Mouse (Mus musculus) limb, embryonic 12.5 days (tissue): Measurements from ENCODE around the gene Yy1. TPM values are rescaled to one million over a fixed set of nuclear protein-coding genes. Genes with fewer than 3 reads are reported as not detected.

ENCODE experiments used
- ATAC-seq: fragments of 200-750 bp; cut with Nextera tagmentation; 2 replicates; pipeline ENCODE4 v1.8.0; 2017; ENCODE audit warnings: low read depth, moderate TSS enrichment; ENCODE audit not compliant: insufficient number of reproducible peaks, insufficient read depth, low FRiP score, low TSS enrichment
- H3K27ac ChIP-seq: fragments of 300-500 bp; sonication (generic); 2 replicates; pipeline ENCODE4 v1.5.1; 2016; ENCODE audit warnings: mild to moderate bottlenecking, moderate library complexity
- H3K27me3 ChIP-seq: fragments of 300-500 bp; sonication (generic); 2 replicates; pipeline ENCODE4 v1.6.1; 2016; ENCODE audit warnings: mild to moderate bottlenecking, moderate library complexity
- H3K36me3 ChIP-seq: fragments of 300-500 bp; sonication (generic); 2 replicates; pipeline ENCODE4 v1.6.1; 2016; ENCODE audit warnings: mild to moderate bottlenecking, moderate library complexity
- H3K4me1 ChIP-seq: fragments of 300-500 bp; sonication (generic); replicated peaks from 2 replicates; pipeline ENCODE4 v1.6.1; 2016
- H3K4me2 ChIP-seq: fragments of 300-500 bp; sonication (generic); 2 replicates; pipeline ENCODE4 v1.6.1; 2016; ENCODE audit warnings: mild to moderate bottlenecking, moderate library complexity
- H3K4me3 ChIP-seq: fragments of 300-500 bp; sonication (generic); replicated peaks from 2 replicates; pipeline ENCODE4 v1.5.1; 2016; ENCODE audit warnings: mild to moderate bottlenecking
- H3K9ac ChIP-seq: fragments of 300-500 bp; sonication (generic); replicated peaks from 2 replicates; pipeline ENCODE4 v1.6.1; 2016; ENCODE audit warnings: mild to moderate bottlenecking, moderate library complexity
- H3K9me3 ChIP-seq: fragments of 300-500 bp; sonication (generic); 2 replicates; pipeline ENCODE4 v1.6.1; 2016; ENCODE audit warnings: mild to moderate bottlenecking, moderate library complexity
- WGBS: fragments of 180-500 bp; shearing (Covaris S2); methylation state at CpG from one replicate; pipeline ENCODE4 v1.1.7; 2016; 5-methylcytosine and 5-hydroxymethylcytosine counted together
- polyA plus RNA-seq: library from polyadenylated mRNA; unstranded; fragments of >200 nt; fragmentation: Nextera tagmentation; extraction: Ambion mirVana; gene quantifications from 2 replicates; pipeline ENCODE4 v1.2.1, GENCODE M21; 2016

Gene Yy1
- 23.8 and 24.0 TPM in 2 replicates for polyA plus RNA-seq

DNA sequence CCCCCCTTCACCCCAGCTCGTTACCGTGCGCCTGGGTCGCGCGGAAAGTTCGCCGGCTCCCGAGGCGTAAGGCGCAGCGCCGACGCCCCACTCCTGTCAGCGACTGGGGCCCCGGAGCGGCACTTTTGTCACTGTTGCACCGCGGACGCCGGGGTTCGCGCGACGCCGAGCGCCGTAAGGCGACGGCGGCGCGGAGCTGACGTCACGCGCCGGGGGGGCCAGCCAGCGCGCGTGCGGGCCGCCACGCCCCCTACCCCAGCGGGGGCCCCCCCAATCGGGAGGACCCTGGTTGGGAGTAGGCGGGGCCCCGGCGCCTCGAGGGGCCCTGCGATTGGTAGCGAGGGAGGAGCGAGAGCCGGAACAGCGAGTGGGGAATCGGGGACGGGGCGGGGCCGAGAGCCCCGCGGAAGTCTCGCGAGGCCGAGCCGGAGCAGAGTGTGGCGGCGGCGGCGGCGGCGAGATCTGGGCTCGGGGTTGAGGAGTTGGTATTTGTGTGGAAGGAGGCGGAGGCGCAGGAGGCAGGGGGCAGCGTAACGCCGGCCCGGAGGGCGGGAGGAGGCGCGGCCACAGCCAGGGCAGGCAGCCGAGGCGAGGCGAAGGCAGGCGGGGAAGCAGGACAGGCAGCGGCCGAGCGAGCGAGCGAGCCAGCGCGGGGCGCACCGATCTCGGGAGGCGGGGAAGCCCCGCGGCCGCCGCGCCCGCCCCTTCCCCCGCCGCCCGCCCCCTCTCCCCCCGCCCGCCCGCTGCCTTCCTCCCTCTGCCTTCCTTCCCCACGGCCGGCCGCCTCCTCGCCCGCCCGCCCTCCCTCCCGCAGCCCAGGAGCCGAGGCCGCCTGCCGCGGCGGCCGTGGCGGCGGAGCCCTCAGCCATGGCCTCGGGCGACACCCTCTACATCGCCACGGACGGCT is at the start of gene Yy1:
Gene Yy1 (plus strand): TSS at position 428 of the 907 bp plus-strand sequence.
- Histone ChIP-seq H3K9ac (peak within 1 kb of the TSS; percentile 94), H3K27me3 (no peaks in the 10 kb centered on the region), H3K36me3 (no peaks in the 10 kb centered on the region), H3K4me1 (peaks cover 27% of the 10 kb centered on the region), H3K4me2 (peak within 1 kb of the TSS; percentile 80), H3K4me3 (peak within 1 kb of the TSS; percentile 99), H3K27ac (peak within 1 kb of the TSS; percentile 99), H3K9me3 (no peaks in the 10 kb centered on the region)
- WGBS: under 1% methylated on average over 98 of the region's 127 CpGs
- ATAC-seq: peak; percentile 93

DNA sequence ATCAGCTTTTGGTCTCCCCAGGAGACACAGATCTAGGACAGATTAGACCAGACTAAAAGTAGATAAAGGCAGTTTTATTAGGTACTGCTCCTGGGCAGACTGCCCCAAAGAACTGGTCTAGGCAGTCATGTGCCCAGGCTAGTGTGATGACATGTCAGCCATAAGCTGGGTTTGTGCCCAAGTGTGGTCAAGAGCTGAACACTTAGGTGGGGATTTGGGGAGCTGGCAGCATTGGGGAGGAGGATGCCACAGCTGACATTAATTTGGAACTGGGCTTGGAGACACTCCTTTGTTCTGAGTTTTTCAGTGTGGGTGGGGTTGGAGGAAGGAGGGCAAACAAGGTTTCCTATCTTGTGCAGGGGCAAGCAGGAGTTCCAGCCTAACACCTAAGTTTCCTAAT is 46.8 kb upstream of the Yy1 start:
- H3K36me3 ChIP-seq: no peaks in the 10 kb centered on the region
- no peak overlapping the region for H3K27ac ChIP-seq
- no peak for ATAC-seq
- H3K9me3 ChIP-seq: no peaks in the 10 kb centered on the region
- H3K9ac ChIP-seq: no peak overlapping the region
- H3K27me3 ChIP-seq: no peaks in the 10 kb centered on the region
- H3K4me2 ChIP-seq: no peak overlapping the region
- no peak overlapping the region for H3K4me3 ChIP-seq
- no peaks in the 10 kb centered on the region for H3K4me1 ChIP-seq

DNA sequence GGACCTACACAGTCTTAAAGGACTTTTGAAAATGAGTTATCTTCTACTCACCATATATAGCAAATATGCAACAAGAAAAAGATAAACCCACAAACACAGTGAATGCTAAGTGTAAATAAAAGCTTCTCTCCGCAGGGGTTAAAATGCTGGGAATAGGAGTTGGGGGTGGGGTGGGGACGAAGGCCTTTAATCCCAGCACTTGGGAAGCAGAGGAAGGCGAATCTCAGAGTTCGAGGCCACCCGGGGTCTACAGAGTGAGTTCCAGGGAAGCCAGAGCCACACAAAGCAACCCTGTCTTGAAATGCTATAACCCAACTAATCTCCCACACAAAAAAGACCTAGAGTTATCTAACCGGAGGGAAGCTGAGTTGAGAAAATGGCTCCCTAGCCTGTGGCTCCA is 43.8 kb upstream of the Yy1 start:
- 69% methylated on average over 6 of the region's 6 CpGs for WGBS
- Histone ChIP-seq H3K27me3 (no peaks in the 10 kb centered on the region), H3K4me3 (no peak overlapping the region), H3K9me3 (no peaks in the 10 kb centered on the region), H3K4me2 (no peak overlapping the region), H3K9ac (no peak overlapping the region), H3K27ac (no peak overlapping the region), H3K4me1 (no peaks in the 10 kb centered on the region), H3K36me3 (no peaks in the 10 kb centered on the region)
- no peak for ATAC-seq

DNA sequence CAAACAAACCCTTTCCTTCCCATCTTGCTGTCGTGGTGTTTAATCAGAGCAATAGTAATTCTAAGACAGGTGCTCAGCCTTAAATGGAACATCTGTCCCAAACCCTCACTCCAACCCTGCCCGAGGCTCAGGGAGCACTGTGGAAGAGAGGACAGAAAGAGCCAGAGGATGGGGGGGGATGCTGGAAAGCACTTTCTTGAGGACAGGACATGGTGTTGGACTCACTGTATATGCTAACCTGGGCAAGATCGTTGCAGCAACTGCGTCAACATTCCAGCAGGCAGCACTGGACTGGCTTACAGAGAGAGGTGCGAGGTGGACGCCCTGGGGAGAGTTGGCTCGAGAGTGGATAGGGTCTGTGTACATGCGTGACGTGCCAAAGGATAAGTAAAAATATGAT is 43.3 kb upstream of the Yy1 start:
- Histone ChIP-seq H3K4me3 (no peak overlapping the region), H3K27ac (no peak overlapping the region), H3K4me2 (no peak overlapping the region), H3K27me3 (no peaks in the 10 kb centered on the region), H3K9ac (no peak overlapping the region), H3K9me3 (no peaks in the 10 kb centered on the region), H3K4me1 (no peaks in the 10 kb centered on the region), H3K36me3 (no peaks in the 10 kb centered on the region)
- WGBS: 81% methylated on average over 9 of the region's 9 CpGs
- no peak for ATAC-seq

DNA sequence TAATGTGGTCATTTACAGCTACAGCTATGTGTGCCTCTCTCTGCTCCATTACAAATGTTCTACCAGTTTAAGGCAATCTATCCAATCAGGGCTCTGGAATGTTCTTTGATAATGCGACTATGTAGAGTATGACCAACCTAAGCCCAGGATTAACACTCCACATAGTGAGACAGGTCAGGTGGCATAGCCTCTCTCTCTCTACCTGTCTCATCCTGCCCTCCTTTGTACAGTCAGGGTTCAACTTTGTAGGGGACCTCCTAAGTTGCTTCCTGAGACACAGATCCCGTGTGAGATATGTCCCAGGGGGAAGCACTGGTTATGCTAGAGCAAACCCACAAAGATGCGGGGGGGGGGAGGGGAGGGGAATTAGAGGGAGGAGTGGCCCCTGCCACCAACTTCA is 42.5 kb upstream of the Yy1 start:
- H3K27me3 ChIP-seq: no peaks in the 10 kb centered on the region
- no peak overlapping the region for H3K4me2 ChIP-seq
- no peak overlapping the region for H3K27ac ChIP-seq
- no peaks in the 10 kb centered on the region for H3K36me3 ChIP-seq
- H3K4me1 ChIP-seq: no peaks in the 10 kb centered on the region
- H3K9ac ChIP-seq: no peak overlapping the region
- no peak for ATAC-seq
- no peak overlapping the region for H3K4me3 ChIP-seq
- WGBS: 79% methylated on average over 3 of the region's 3 CpGs
- no peaks in the 10 kb centered on the region for H3K9me3 ChIP-seq

DNA sequence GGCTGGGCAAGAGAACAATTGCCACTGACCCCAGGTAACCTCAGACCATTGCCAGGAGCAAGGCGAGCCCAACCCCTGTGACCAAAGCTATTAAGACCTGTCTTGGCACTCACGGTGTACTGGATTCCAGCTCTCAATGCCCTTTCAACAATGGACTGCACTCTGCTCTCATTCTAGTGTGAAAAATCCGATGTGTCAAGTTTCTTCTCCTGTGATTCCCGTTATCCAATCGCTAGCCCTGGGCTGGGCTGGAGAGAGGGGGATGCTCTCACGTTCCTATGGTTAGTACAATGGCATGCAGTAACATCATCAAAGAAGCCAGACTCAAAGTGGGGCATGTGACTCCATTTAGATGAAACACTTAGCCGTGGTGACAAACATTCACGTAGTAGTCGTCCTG is 41.0 kb upstream of the Yy1 start:
- Histone ChIP-seq H3K27ac (no peak overlapping the region), H3K9ac (no peak overlapping the region), H3K9me3 (no peaks in the 10 kb centered on the region), H3K4me2 (no peak overlapping the region), H3K4me1 (no peaks in the 10 kb centered on the region), H3K36me3 (no peaks in the 10 kb centered on the region), H3K27me3 (no peaks in the 10 kb centered on the region), H3K4me3 (no peak overlapping the region)
- no peak for ATAC-seq
- 63% methylated on average over 9 of the region's 9 CpGs for WGBS

DNA sequence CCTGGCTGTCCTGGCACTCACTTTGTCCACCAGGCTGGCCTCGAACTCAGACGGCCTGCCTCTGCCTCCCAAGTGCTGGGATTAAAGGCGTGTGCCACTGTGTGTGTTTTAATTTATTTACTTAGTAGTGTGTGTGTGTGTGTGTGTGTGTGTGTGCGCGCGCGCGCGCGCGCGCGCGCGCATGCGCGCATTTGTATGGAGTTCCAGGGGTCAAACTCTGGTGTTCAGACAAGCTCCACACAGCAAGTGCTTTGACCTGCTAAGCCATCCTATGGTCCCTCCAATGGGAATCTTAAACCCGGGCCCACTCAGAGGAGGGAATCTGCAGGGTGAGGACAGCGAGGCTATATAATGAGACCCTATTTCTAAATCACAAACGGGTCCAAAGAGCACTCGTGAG is 37.6 kb upstream of the Yy1 start:
- WGBS: 88% methylated on average over 21 of the region's 21 CpGs

DNA sequence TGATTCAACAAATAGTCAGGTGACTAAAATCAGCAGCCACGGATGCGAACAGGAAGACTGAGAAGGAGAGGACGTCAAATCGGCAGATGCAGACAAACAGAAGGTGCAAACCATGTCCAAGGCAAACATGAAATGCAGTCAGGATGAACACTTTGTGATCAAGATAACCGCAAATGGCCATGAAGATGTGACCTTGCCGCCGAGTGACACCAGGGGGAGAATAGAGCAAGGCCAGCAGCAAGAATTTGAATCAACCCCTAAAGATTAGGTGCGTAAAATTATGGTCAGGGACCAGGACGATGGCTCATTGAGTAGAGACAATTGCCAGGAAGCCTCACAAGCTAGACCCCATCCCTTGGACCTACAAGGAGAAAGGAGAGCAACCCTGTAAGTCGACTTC is 36.2 kb upstream of the Yy1 start:
- Histone ChIP-seq H3K4me2 (no peak overlapping the region), H3K9me3 (no peaks in the 10 kb centered on the region), H3K36me3 (no peaks in the 10 kb centered on the region), H3K4me1 (no peaks in the 10 kb centered on the region), H3K9ac (no peak overlapping the region), H3K27me3 (no peaks in the 10 kb centered on the region), H3K4me3 (no peak overlapping the region), H3K27ac (no peak overlapping the region)
- ATAC-seq: no peak
- WGBS: 92% methylated on average over 10 of the region's 10 CpGs

More for the DNA sequence above, 37.6 kb upstream of the Yy1 start:
- ATAC-seq: no peak
- Histone ChIP-seq H3K4me3 (no peak overlapping the region), H3K4me1 (no peaks in the 10 kb centered on the region), H3K36me3 (no peaks in the 10 kb centered on the region), H3K9me3 (no peaks in the 10 kb centered on the region), H3K27ac (no peak overlapping the region), H3K4me2 (no peak overlapping the region), H3K27me3 (no peaks in the 10 kb centered on the region), H3K9ac (no peak overlapping the region)

DNA sequence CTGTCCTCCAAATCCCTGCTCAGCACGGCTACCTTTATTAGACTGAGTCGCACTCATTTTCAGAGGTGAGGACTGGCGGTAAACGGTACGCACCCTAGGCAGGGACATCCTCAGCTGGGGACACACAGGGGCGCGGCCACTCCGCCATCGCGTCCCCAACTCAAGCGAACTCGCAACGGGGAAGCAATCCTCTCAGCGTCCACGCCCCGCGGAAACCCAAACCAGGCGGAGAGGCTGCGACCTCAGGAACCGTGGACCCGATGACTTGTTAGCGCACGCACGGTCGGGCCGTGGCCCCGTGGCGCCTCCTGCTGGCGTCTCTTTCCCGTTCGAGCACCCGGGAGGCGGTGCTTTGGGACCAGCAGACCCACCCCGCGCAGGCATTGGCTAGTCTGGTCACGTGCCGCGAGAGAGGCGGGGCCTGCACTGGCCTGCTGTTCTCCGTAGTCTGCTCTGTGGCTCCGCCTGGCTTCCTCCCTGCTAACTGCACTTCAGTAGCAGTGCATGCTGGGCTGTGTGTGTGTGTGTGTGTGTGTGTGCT is 35.0 kb upstream of the Yy1 start:
- peak; percentile 97 for ATAC-seq
- H3K4me2 ChIP-seq: peak overlapping the region; percentile 77
- no peaks in the 10 kb centered on the region for H3K36me3 ChIP-seq
- H3K4me1 ChIP-seq: no peaks in the 10 kb centered on the region
- under 1% methylated on average over 41 of the region's 41 CpGs for WGBS
- peak overlapping the region; percentile 69 for H3K9ac ChIP-seq
- no peaks in the 10 kb centered on the region for H3K27me3 ChIP-seq
- no peaks in the 10 kb centered on the region for H3K9me3 ChIP-seq
- 0 out of 2 replicates have a peak overlapping the region, but pooled peaks have one; percentile 45 for H3K27ac ChIP-seq
- peak overlapping the region; percentile 63 for H3K4me3 ChIP-seq

DNA sequence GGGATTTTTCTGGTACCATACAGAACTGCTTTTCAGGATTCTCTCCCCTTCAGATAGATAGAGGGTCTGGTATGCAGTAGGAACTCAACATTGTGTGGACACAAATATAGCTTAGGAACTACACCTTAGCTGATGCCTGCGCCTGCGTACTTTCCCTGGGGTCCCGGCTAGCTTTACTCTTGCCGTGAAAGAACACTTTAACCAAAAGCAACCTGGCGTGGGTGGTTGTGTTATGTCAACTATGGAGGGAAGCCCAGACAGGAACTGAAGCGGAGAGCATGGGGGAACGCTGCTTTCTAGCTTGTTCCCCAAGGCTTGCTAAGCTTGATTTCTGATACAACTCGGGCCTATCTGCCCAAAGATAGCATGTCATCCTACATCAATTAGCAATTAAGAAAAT is 34.5 kb upstream of the Yy1 start:
- WGBS: 81% methylated on average over 8 of the region's 8 CpGs
- Histone ChIP-seq H3K27me3 (no peaks in the 10 kb centered on the region), H3K27ac (0 out of 2 replicates have a peak overlapping the region, but pooled peaks have one; percentile 45), H3K4me1 (no peaks in the 10 kb centered on the region), H3K9ac (no peak overlapping the region), H3K4me2 (peak overlapping the region; percentile 77), H3K4me3 (peak overlapping the region; percentile 63), H3K9me3 (no peaks in the 10 kb centered on the region), H3K36me3 (no peaks in the 10 kb centered on the region)
- ATAC-seq: no peak

DNA sequence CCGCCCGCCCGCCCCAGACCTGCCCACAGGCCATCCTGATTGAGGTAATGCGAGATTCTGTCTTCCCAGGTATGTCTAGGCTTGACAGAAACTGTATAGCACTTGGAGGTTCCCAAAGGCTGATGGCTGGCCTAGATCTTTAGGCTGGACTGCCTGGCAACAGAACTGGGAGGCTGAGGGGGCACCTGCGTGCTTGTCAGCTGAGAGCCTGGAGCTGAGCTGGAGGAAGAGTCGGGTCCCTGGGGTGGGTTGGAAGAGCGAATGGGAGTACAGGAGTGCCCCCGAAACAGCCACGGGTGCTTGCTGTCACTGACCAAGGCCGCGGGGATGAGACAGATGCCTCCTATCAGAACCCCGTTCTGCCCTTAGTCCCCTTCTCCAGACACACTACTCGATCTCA is 34.1 kb upstream of the Yy1 start:
- Histone ChIP-seq H3K4me3 (no peak overlapping the region), H3K27ac (0 out of 2 replicates have a peak overlapping the region, but pooled peaks have one; percentile 45), H3K9me3 (no peaks in the 10 kb centered on the region), H3K4me2 (peak overlapping the region; percentile 77; the same call in 1 of the 2 replicates), H3K36me3 (no peaks in the 10 kb centered on the region), H3K4me1 (no peaks in the 10 kb centered on the region), H3K27me3 (no peaks in the 10 kb centered on the region), H3K9ac (no peak overlapping the region)
- WGBS: 84% methylated on average over 13 of the region's 13 CpGs
- ATAC-seq: no peak
